Mouse (Mus musculus) myocyte (in vitro differentiated cells): ENCODE results near the gene Frs3. TPM values are rescaled to one million over a fixed set of nuclear protein-coding genes. Genes with fewer than 3 reads are reported as not detected.

Experiments used
- H3K27me3 ChIP-seq: one replicate; pipeline ENCODE4 v1.6.1; 2011; ENCODE audit not compliant: control insufficient read depth, insufficient read depth, insufficient read length
- H3K36me3 ChIP-seq: one replicate; pipeline ENCODE4 v1.6.1; 2011; ENCODE audit not compliant: control insufficient read depth, insufficient read depth
- H3K4me2 ChIP-seq: one replicate; pipeline ENCODE4 v1.6.1; 2011; ENCODE audit warnings: low read depth, control low read depth
- H3K4me3 ChIP-seq: one replicate; pipeline ENCODE4 v1.5.1; 2011; ENCODE audit warnings: mild to moderate bottlenecking, control low read depth, moderate library complexity
- H3K79me2 ChIP-seq: one replicate; pipeline ENCODE4 v1.6.1; 2011; ENCODE audit not compliant: control insufficient read depth, insufficient read depth
- H3ac ChIP-seq: one replicate; pipeline ENCODE4 v1.6.1; 2011; ENCODE audit not compliant: control insufficient read depth, insufficient read length
- CEBPB ChIP-seq: IDR thresholded peaks from 2 replicates; pipeline ENCODE4 v1.6.1; 2011; ENCODE audit warnings: mild to moderate bottlenecking, moderate library complexity; ENCODE audit not compliant: poor library complexity, insufficient read depth, severe bottlenecking
- E2F4 ChIP-seq: IDR thresholded peaks from one replicate; pipeline ENCODE4 v1.6.1; 2011; ENCODE audit warnings: mild to moderate bottlenecking, control low read depth, moderate library complexity; ENCODE audit not compliant: insufficient read depth
- MAX ChIP-seq: IDR thresholded peaks from one replicate; pipeline ENCODE4 v1.6.1; 2011; ENCODE audit warnings: low read depth, mild to moderate bottlenecking, control low read depth
- MYOD1 ChIP-seq, 3 experiments: IDR thresholded peaks; one replicate each; pipeline ENCODE4 v1.6.1; 2011; ENCODE audit warnings: control low read depth in 2 of 3, low read depth in 2 of 3, mild to moderate bottlenecking in 2 of 3, moderate library complexity in 1 of 3; ENCODE audit not compliant: insufficient read length in 2 of 3, control insufficient read depth in 1 of 3
- MYOG ChIP-seq, 3 experiments: IDR thresholded peaks; one replicate each; pipeline ENCODE4 v1.6.1; 2011; ENCODE audit warnings: control low read depth in 2 of 3, low read depth in 2 of 3, mild to moderate bottlenecking in 2 of 3; ENCODE audit not compliant: insufficient read length in 2 of 3, control insufficient read depth in 1 of 3, insufficient read depth in 1 of 3
- POLR2A ChIP-seq: IDR thresholded peaks from one replicate; pipeline ENCODE4 v1.6.1; 2011; ENCODE audit warnings: low read depth, mild to moderate bottlenecking, control low read depth, moderate library complexity; ENCODE audit not compliant: insufficient read length
- POLR2AphosphoS2 ChIP-seq: IDR thresholded peaks from one replicate; pipeline ENCODE4 v1.6.1; 2011; ENCODE audit warnings: low read depth, control low read depth; ENCODE audit not compliant: insufficient read length
- REST ChIP-seq: IDR thresholded peaks from one replicate; pipeline ENCODE4 v1.6.1; 2011; ENCODE audit warnings: mild to moderate bottlenecking, control low read depth, moderate library complexity; ENCODE audit not compliant: insufficient read depth, insufficient read length
- SRF ChIP-seq: IDR thresholded peaks from one replicate; pipeline ENCODE4 v1.6.1; 2011; ENCODE audit warnings: low read depth; ENCODE audit not compliant: control insufficient read depth, insufficient read length
- TCF12 ChIP-seq: IDR thresholded peaks from one replicate; pipeline ENCODE4 v1.6.1; 2011; ENCODE audit warnings: mild to moderate bottlenecking, control low read depth; ENCODE audit not compliant: poor library complexity, insufficient read depth, severe bottlenecking
- TCF3 ChIP-seq: IDR thresholded peaks from one replicate; pipeline ENCODE4 v1.6.1; 2011; ENCODE audit warnings: low read depth, control low read depth; ENCODE audit not compliant: insufficient read length
- USF1 ChIP-seq: IDR thresholded peaks from one replicate; pipeline ENCODE4 v1.6.1; 2011; ENCODE audit warnings: low read depth, mild to moderate bottlenecking, control low read depth, moderate library complexity
- polyA plus RNA-seq: library from polyadenylated mRNA; unstranded; fragments of >200 nt; fragmentation: generic; extraction: Trizol; gene quantifications from one replicate; pipeline ENCODE4 v1.2.1, GENCODE M21; 2012; ENCODE audit warnings: missing spikeins

Frs3 gene
- polyA plus RNA-seq, 1 experiment = 3.4 TPM

DNA sequence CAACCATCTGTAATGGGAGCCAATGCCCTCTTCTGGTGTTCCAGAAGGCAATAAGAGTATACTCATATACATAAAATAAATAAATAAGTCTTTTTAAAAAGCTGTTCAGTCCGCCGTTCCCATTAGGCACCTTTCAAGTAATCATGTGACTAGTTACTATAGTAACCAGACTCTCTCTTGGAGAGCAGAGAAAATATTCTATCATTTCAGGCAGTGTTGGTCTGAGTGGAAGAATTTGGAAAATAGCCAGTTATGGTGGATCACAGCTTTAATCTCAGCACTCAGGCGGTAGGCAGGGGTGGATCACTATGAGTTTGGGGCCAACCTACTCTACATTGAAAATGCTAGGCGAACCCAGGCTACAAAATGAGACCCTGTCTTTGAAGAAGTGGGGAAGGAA is 19.7 kb upstream of the Frs3 start:
- Histone ChIP-seq H3K27me3 (no peaks in the 10 kb centered on the region), H3K4me3 (no peak overlapping the region), H3K36me3 (no peaks in the 10 kb centered on the region), H3K79me2 (no peaks in the 10 kb centered on the region), H3K4me2 (no peak overlapping the region), H3ac (no peak overlapping the region)
- no peak for TF ChIP-seq POLR2AphosphoS2
- no peak for TF ChIP-seq POLR2A
- no peak for TF ChIP-seq REST
- TF ChIP-seq MYOD1 (IDR thresholded peaks at IDR 0.05; ENCODE audit: control insufficient read depth in 1 of 3, insufficient read length in 2 of 3, low read depth in 2 of 3) = no peak
- no peak for TF ChIP-seq CEBPB
- TF ChIP-seq E2F4 = no peak
- TF ChIP-seq MYOG (IDR thresholded peaks at IDR 0.05; ENCODE audit: control insufficient read depth in 1 of 3, insufficient read depth in 1 of 3, insufficient read length in 2 of 3, low read depth in 2 of 3) = no peak
- no peak for TF ChIP-seq TCF3
- TF ChIP-seq USF1 = no peak
- TF ChIP-seq MAX = no peak
- no peak for TF ChIP-seq TCF12
- no peak for TF ChIP-seq SRF

DNA sequence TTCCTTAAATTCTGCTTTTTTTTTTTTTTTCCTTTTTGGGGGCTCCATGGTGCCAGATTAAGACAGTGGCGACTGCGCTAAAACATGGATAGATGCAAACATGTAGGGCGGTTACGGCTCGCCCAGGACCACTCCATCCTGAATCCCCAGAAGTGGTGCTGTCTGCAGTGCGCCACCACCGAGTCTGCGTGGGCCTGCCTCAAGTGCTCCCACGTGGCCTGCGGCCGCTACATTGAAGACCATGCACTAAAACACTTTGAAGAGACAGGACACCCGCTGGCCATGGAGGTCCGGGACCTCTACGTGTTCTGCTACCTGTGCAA is 16.9 kb upstream of the Frs3 start:
- Histone ChIP-seq H3K4me2 (no peak overlapping the region), H3K79me2 (no peaks in the 10 kb centered on the region), H3ac (no peak overlapping the region), H3K36me3 (no peaks in the 10 kb centered on the region), H3K27me3 (no peaks in the 10 kb centered on the region), H3K4me3 (no peak overlapping the region)
- TF ChIP-seq POLR2AphosphoS2 = no peak
- TF ChIP-seq CEBPB = no peak
- TF ChIP-seq POLR2A = no peak
- TF ChIP-seq TCF12 = no peak
- TF ChIP-seq REST = no peak
- TF ChIP-seq E2F4 = no peak
- TF ChIP-seq SRF = no peak
- no peak for TF ChIP-seq TCF3
- no peak for TF ChIP-seq MYOG (IDR thresholded peaks at IDR 0.05; ENCODE audit: control insufficient read depth in 1 of 3, insufficient read depth in 1 of 3, insufficient read length in 2 of 3, low read depth in 2 of 3)
- TF ChIP-seq USF1 = no peak
- no peak for TF ChIP-seq MYOD1 (IDR thresholded peaks at IDR 0.05; ENCODE audit: control insufficient read depth in 1 of 3, insufficient read length in 2 of 3, low read depth in 2 of 3)
- TF ChIP-seq MAX = no peak

DNA sequence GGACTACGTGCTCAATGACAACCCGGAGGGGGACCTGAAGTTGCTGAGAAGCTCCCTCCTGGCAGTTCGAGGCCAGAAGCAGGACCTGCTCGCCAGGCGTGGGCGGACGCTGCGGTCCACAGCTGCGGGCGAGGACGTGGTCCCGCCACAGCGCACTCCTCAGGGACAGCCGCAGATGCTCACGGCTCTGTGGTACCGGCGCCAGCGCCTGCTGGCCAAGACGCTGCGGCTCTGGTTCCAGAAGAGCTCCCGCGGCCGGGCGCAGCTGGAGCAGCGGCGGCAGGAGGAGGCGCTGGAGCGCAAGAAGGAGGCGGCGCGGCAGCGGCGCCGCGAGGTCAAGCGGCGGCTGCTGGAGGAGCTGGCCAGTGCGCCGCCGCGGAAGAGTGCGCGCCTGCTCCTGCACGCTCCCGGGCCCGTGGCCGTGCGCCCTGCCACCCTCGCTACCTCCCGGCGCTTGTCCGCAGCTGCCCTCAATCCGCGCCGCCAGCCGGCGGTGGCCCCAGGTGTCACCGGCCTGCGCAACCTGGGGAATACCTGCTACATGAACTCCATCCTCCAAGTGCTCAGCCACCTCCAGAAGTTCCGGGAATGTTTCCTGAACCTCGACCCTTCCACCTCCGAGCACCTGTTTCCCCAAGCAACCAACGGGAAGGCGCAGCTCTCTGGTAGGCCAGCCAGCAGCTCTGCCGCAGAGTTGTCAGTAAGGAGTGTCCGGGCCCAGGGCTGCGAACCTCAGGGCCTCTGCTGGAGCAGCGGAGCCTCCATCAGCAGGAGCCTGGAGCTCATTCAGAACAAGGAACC is 16.3 kb upstream of the Frs3 start:
- Histone ChIP-seq H3ac (no peak overlapping the region), H3K4me2 (no peak overlapping the region), H3K4me3 (no peak overlapping the region), H3K36me3 (no peaks in the 10 kb centered on the region), H3K27me3 (no peaks in the 10 kb centered on the region), H3K79me2 (no peaks in the 10 kb centered on the region)
- TF ChIP-seq TCF3 (no peak), REST (no peak), USF1 (no peak), CEBPB (no peak), TCF12 (no peak), E2F4 (no peak)

DNA sequence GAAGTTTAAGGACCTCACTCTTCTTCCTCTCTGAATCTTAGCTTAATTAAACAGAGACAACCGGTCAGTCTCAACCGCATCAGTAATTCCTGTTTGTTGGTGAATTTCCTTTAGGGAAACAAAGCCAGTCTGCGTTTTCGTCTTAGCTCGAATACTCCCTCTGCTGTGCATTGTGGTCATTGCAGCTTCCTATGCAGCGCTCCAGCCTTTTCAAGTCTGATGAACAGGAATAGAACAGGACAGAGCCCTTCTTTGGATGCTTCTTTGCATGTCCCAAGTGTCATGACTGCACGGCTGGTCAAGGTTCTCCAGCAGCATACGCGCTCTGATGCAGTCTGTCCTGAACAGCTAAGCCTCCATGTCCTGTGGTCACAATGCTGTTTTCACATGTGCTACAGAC is 12.2 kb upstream of the Frs3 start:
- TF ChIP-seq REST (no peak), E2F4 (no peak), POLR2A (no peak)
- H3K36me3 ChIP-seq = peaks cover 4% of the 10 kb centered on the region
- H3ac ChIP-seq = no peak overlapping the region
- H3K27me3 ChIP-seq = no peaks in the 10 kb centered on the region
- no peaks in the 10 kb centered on the region for H3K79me2 ChIP-seq
- no peak overlapping the region for H3K4me2 ChIP-seq
- H3K4me3 ChIP-seq = no peak overlapping the region

DNA sequence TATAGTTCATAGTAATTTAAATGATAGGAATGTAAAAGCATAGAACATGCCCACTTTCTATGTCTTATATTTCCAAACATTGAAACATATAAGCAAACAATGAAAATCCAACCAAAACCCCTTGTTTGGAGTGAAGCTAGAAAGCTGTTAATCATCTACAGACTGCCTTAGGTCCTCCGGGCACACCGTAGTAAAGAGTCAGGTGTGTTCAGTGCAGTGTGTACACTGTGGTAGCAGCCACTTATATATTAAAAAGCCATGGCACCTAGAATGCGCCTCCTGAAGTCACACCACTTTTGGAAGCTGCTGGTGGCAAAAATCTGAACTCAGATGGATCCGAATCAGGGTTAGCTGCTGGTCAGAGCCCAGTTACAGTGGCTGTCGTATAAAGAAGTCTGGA is 10.6 kb upstream of the Frs3 start:
- no peak for TF ChIP-seq E2F4
- no peak for TF ChIP-seq MAX
- TF ChIP-seq MYOG (IDR thresholded peaks at IDR 0.05; ENCODE audit: control insufficient read depth in 1 of 3, insufficient read depth in 1 of 3, insufficient read length in 2 of 3, low read depth in 2 of 3) = no peak
- TF ChIP-seq CEBPB = no peak
- no peak for TF ChIP-seq POLR2AphosphoS2
- no peak for TF ChIP-seq USF1
- Histone ChIP-seq H3K79me2 (no peaks in the 10 kb centered on the region), H3K36me3 (peaks cover 11% of the 10 kb centered on the region), H3K27me3 (no peaks in the 10 kb centered on the region), H3ac (no peak overlapping the region), H3K4me2 (no peak overlapping the region), H3K4me3 (no peak overlapping the region)

DNA sequence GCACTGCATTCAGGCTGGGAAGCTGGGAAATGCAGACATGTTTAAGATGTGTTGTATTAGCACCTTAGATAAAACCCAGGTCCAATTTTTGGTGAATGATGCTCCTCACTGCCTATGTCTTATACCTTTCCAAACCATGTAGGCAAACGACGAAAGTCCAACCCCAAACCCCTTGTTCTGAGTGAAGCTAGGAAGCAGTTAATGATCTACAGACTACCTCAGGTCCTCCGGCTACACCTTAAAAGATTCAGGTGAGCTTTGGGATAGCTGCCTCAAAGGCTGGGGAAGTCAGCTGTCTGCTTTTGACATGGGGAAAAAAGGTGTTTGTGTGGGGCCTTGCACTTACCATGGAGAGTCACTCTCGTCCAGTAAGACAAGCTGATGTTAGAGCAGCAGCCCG is 10.1 kb upstream of the Frs3 start:
- H3K79me2 ChIP-seq = no peaks in the 10 kb centered on the region
- H3K4me3 ChIP-seq = no peak overlapping the region
- H3ac ChIP-seq = no peak overlapping the region
- no peaks in the 10 kb centered on the region for H3K27me3 ChIP-seq
- H3K36me3 ChIP-seq = peaks cover 11% of the 10 kb centered on the region
- H3K4me2 ChIP-seq = no peak overlapping the region
- TF ChIP-seq REST (no peak), TCF3 (no peak), MYOD1 (IDR thresholded peaks at IDR 0.05; ENCODE audit: control insufficient read depth in 1 of 3, insufficient read length in 2 of 3, low read depth in 2 of 3) (no peak), CEBPB (no peak), TCF12 (no peak), MAX (no peak), POLR2AphosphoS2 (no peak), POLR2A (no peak), USF1 (no peak), E2F4 (no peak), MYOG (IDR thresholded peaks at IDR 0.05; ENCODE audit: control insufficient read depth in 1 of 3, insufficient read depth in 1 of 3, insufficient read length in 2 of 3, low read depth in 2 of 3) (no peak), SRF (no peak)
